Mouse (Mus musculus) liver, adult 2 months (tissue): ENCODE measurements around the gene Drd1.

Source experiments
- CTCF ChIP-seq: fragments of 200-500 bp; IDR thresholded peaks from 2 replicates; pipeline ENCODE4 v1.5.1; 2011; ENCODE audit warnings: low read depth, low read length, control low read depth
- POLR2A ChIP-seq: fragments of 200-500 bp; IDR thresholded peaks from 2 replicates; pipeline ENCODE4 v1.6.1; 2011; ENCODE audit warnings: low read length, control low read depth; ENCODE audit not compliant: insufficient read depth; ENCODE audit errors: extremely low read depth

DNA sequence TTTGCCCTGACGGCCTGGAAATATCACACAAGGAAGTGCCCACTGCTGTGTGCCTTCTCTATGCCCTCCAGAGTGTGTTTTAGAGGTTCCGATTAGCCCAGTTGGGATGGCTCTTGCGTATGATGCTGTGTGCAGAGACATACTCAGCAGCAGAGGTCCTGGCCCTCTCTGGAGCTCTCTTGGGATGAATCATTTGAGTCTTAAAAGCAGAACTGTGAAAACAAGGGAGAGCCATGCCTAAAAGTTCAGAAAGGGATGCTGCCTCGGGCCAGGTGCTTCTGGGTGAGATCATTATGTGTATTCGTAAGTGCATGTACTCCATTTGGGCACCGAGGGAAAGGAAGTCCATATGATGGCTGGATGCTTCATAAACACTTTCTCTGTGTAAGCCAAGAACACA, 42.3 kb upstream of the Drd1 start:
- TF ChIP-seq POLR2A (no peak), CTCF (no peak)
